Mouse (Mus musculus) midbrain, embryonic 15.5 days (tissue): Measurements from ENCODE around the gene Zbed6. TPM values are rescaled to one million over a fixed set of nuclear protein-coding genes. Genes with fewer than 3 reads are reported as not detected.
"Not testable (repeated sequence)": the region's sequence is repeated elsewhere in the genome, so short reads cannot be mapped to it uniquely, and the experiment has no call there.

Source experiments
- ATAC-seq: fragments of 200-750 bp; cut with Nextera tagmentation; replicated peaks from 2 replicates; pipeline ENCODE4 v1.8.0; 2017; ENCODE audit warnings: moderate TSS enrichment
- H3K27ac ChIP-seq: fragments of 300-500 bp; sonication (generic); 2 replicates; pipeline ENCODE4 v1.5.1; 2015; ENCODE audit warnings: mild to moderate bottlenecking, inconsistent platforms
- H3K27me3 ChIP-seq: fragments of 300-500 bp; sonication (generic); replicated peaks from 2 replicates; pipeline ENCODE4 v1.6.1; 2015; ENCODE audit warnings: inconsistent platforms
- H3K36me3 ChIP-seq: fragments of 300-500 bp; sonication (generic); replicated peaks from 2 replicates; pipeline ENCODE4 v1.6.1; 2015; ENCODE audit warnings: inconsistent platforms
- H3K4me1 ChIP-seq: fragments of 300-500 bp; sonication (generic); 2 replicates; pipeline ENCODE4 v1.6.1; 2015; ENCODE audit warnings: inconsistent platforms
- H3K4me2 ChIP-seq: fragments of 300-500 bp; sonication (generic); 2 replicates; pipeline ENCODE4 v1.6.1; 2015; ENCODE audit warnings: inconsistent platforms, mild to moderate bottlenecking, moderate library complexity
- H3K4me3 ChIP-seq: fragments of 300-500 bp; sonication (generic); 2 replicates; pipeline ENCODE4 v1.5.1; 2015; ENCODE audit warnings: mild to moderate bottlenecking, inconsistent platforms
- H3K9ac ChIP-seq: fragments of 300-500 bp; sonication (generic); 2 replicates; pipeline ENCODE4 v1.6.1; 2015; ENCODE audit warnings: mild to moderate bottlenecking, inconsistent platforms
- H3K9me3 ChIP-seq: fragments of 300-500 bp; sonication (generic); 2 replicates; pipeline ENCODE4 v1.6.1; 2016; ENCODE audit warnings: inconsistent platforms
- WGBS: fragments of 180-500 bp; shearing (Covaris S2); methylation state at CpG from one replicate; pipeline ENCODE4 v1.1.7; 2015; ENCODE audit warnings: mixed read lengths; 5-methylcytosine and 5-hydroxymethylcytosine counted together
- polyA plus RNA-seq: library from polyadenylated mRNA; unstranded; fragments of >200 nt; fragmentation: Nextera tagmentation; extraction: Ambion mirVana; gene quantifications from 2 replicates; pipeline ENCODE4 v1.2.1, GENCODE M21; 2015

The Zbed6 gene
- polyA plus RNA-seq: not detected in 2 replicates

GRCm38 (mm10) chr1:133660466-133661202 is at the start of gene Zbed6:
Gene Zbed6 (minus strand): TSS chr1:133660885.
- WGBS: under 1% methylated on average over 41 of the region's 41 CpGs
- Histone ChIP-seq H3K27me3 (no peaks in the 10 kb centered on the region), H3K4me3 (peak within 1 kb of the TSS; percentile 85), H3K9me3 (no peaks in the 10 kb centered on the region), H3K4me2 (peak within 1 kb of the TSS; percentile 84), H3K36me3 (no peaks in the 10 kb centered on the region; the same call in 1 of the 2 replicates), H3K9ac (peak within 1 kb of the TSS; percentile 65), H3K4me1 (peaks cover 47% of the 10 kb centered on the region), H3K27ac (peak within 1 kb of the TSS; percentile 90)
- ATAC-seq: peak; percentile 88

GRCm38 (mm10) chr1:133709292-133709691 is 48.6 kb upstream of the Zbed6 start:
- no peak overlapping the region for H3K9ac ChIP-seq
- peaks cover 6% of the 10 kb centered on the region; the same call in 1 of the 2 replicates for H3K4me1 ChIP-seq
- 85% methylated on average over 3 of the region's 3 CpGs for WGBS
- no peak overlapping the region for H3K4me2 ChIP-seq
- H3K27ac ChIP-seq: no peak overlapping the region
- no peaks in the 10 kb centered on the region for H3K9me3 ChIP-seq
- no peaks in the 10 kb centered on the region for H3K36me3 ChIP-seq
- H3K27me3 ChIP-seq: no peaks in the 10 kb centered on the region
- H3K4me3 ChIP-seq: no peak overlapping the region
- no peak for ATAC-seq

GRCm38 (mm10) chr1:133701824-133702223 is 41.1 kb upstream of the Zbed6 start:
- not testable (repeated sequence) for H3K4me3 ChIP-seq, H3K4me1 ChIP-seq, H3K27ac ChIP-seq, H3K36me3 ChIP-seq, H3K4me2 ChIP-seq, H3K9ac ChIP-seq, H3K27me3 ChIP-seq, ATAC-seq, H3K9me3 ChIP-seq
- WGBS: 16% methylated on average over 1 of the region's 2 CpGs

- H3K27me3 ChIP-seq: no peaks in the 10 kb centered on the region
- H3K4me2 ChIP-seq: no peak overlapping the region
- H3K36me3 ChIP-seq: no peaks in the 10 kb centered on the region
- 0 out of 2 replicates have a peak, but pooled peaks cover 2% of the 10 kb centered on the region for H3K4me1 ChIP-seq
- no peak for ATAC-seq
- H3K9me3 ChIP-seq: no peaks in the 10 kb centered on the region
- 90% methylated on average over 12 of the region's 12 CpGs for WGBS
- no peak overlapping the region for H3K4me3 ChIP-seq
- no peak overlapping the region for H3K9ac ChIP-seq
- no peak overlapping the region for H3K27ac ChIP-seq
Observed at GRCm38 (mm10) chr1:133697935-133698620, 37.4 kb upstream of the Zbed6 start.

GRCm38 (mm10) chr1:133695901-133696300 is 35.2 kb upstream of the Zbed6 start:
- Histone ChIP-seq H3K36me3 (no peaks in the 10 kb centered on the region), H3K4me1 (0 out of 2 replicates have a peak, but pooled peaks cover 2% of the 10 kb centered on the region), H3K27me3 (no peaks in the 10 kb centered on the region), H3K9ac (no peak overlapping the region), H3K4me2 (no peak overlapping the region), H3K27ac (no peak overlapping the region), H3K4me3 (no peak overlapping the region), H3K9me3 (no peaks in the 10 kb centered on the region)
- no peak for ATAC-seq
- 41% methylated on average over 7 of the region's 7 CpGs for WGBS

GRCm38 (mm10) chr1:133694876-133695275 is 34.2 kb upstream of the Zbed6 start:
- Histone ChIP-seq H3K9ac (no peak overlapping the region), H3K36me3 (no peaks in the 10 kb centered on the region), H3K27me3 (no peaks in the 10 kb centered on the region), H3K9me3 (no peaks in the 10 kb centered on the region), H3K4me2 (no peak overlapping the region), H3K27ac (no peak overlapping the region), H3K4me1 (0 out of 2 replicates have a peak, but pooled peaks cover 2% of the 10 kb centered on the region), H3K4me3 (no peak overlapping the region)
- ATAC-seq: no peak
- 100% methylated on average over 1 of the region's 1 CpGs for WGBS

GRCm38 (mm10) chr1:133694301-133694700 is 33.6 kb upstream of the Zbed6 start:
- Histone ChIP-seq H3K9me3 (no peaks in the 10 kb centered on the region), H3K36me3 (no peaks in the 10 kb centered on the region), H3K4me2 (no peak overlapping the region), H3K27me3 (no peaks in the 10 kb centered on the region), H3K4me1 (0 out of 2 replicates have a peak, but pooled peaks cover 2% of the 10 kb centered on the region), H3K4me3 (no peak overlapping the region), H3K9ac (no peak overlapping the region), H3K27ac (no peak overlapping the region)
- WGBS: 6% methylated on average over 1 of the region's 1 CpGs
- ATAC-seq: no peak

GRCm38 (mm10) chr1:133693536-133694114 is 32.9 kb upstream of the Zbed6 start:
- 67% methylated on average over 11 of the region's 11 CpGs for WGBS
- Histone ChIP-seq H3K4me2 (no peak overlapping the region), H3K27ac (no peak overlapping the region), H3K36me3 (no peaks in the 10 kb centered on the region), H3K9me3 (no peaks in the 10 kb centered on the region), H3K9ac (no peak overlapping the region), H3K27me3 (no peaks in the 10 kb centered on the region), H3K4me1 (0 out of 2 replicates have a peak, but pooled peaks cover 2% of the 10 kb centered on the region), H3K4me3 (no peak overlapping the region)
- ATAC-seq: no peak

GRCm38 (mm10) chr1:133692195-133692594 is 31.5 kb upstream of the Zbed6 start:
- Histone ChIP-seq H3K27me3 (no peaks in the 10 kb centered on the region), H3K4me1 (0 out of 2 replicates have a peak, but pooled peaks cover 2% of the 10 kb centered on the region), H3K36me3 (no peaks in the 10 kb centered on the region), H3K9me3 (no peaks in the 10 kb centered on the region), H3K9ac (no peak overlapping the region), H3K4me2 (no peak overlapping the region), H3K27ac (no peak overlapping the region), H3K4me3 (no peak overlapping the region)
- whole genome bisulfite sequencing: 48% methylated on average over 4 of the region's 4 CpGs
- ATAC-seq: no peak

- ATAC-seq: no peak
- Histone ChIP-seq H3K36me3 (no peaks in the 10 kb centered on the region), H3K27ac (no peak overlapping the region), H3K4me3 (no peak overlapping the region), H3K9me3 (no peaks in the 10 kb centered on the region), H3K27me3 (no peaks in the 10 kb centered on the region), H3K4me1 (0 out of 2 replicates have a peak, but pooled peaks cover 2% of the 10 kb centered on the region), H3K9ac (no peak overlapping the region), H3K4me2 (no peak overlapping the region)
- WGBS: 95% methylated on average over 6 of the region's 6 CpGs
Observed at GRCm38 (mm10) chr1:133691046-133691445, 30.4 kb upstream of the Zbed6 start.

GRCm38 (mm10) chr1:133689897-133690296 is 29.2 kb upstream of the Zbed6 start, which contains the start of gene Lax1:
Gene Lax1 (minus strand): TSS chr1:133690108.
- WGBS: 64% methylated on average over 6 of the region's 6 CpGs
- ATAC-seq: no peak
- no peak within 1 kb of the TSS for H3K4me3 ChIP-seq
- no peaks in the 10 kb centered on the region for H3K27me3 ChIP-seq
- no peak within 1 kb of the TSS for H3K9ac ChIP-seq
- H3K4me2 ChIP-seq: no peak within 1 kb of the TSS
- no peaks in the 10 kb centered on the region for H3K9me3 ChIP-seq
- H3K27ac ChIP-seq: no peak within 1 kb of the TSS
- H3K36me3 ChIP-seq: no peaks in the 10 kb centered on the region
- no peaks in the 10 kb centered on the region for H3K4me1 ChIP-seq

GRCm38 (mm10) chr1:133688301-133688700 is 27.6 kb upstream of the Zbed6 start:
- 69% methylated on average over 7 of the region's 7 CpGs for WGBS
- no peak overlapping the region for H3K4me2 ChIP-seq
- ATAC-seq: no peak
- H3K4me3 ChIP-seq: no peak overlapping the region
- no peak overlapping the region for H3K9ac ChIP-seq
- H3K4me1 ChIP-seq: no peaks in the 10 kb centered on the region
- no peak overlapping the region for H3K27ac ChIP-seq
- no peaks in the 10 kb centered on the region for H3K27me3 ChIP-seq
- no peaks in the 10 kb centered on the region for H3K36me3 ChIP-seq
- no peaks in the 10 kb centered on the region for H3K9me3 ChIP-seq
